Comparison of ENCODE assay signal across 7 mouse cellular contexts in the genomic region with DNA sequence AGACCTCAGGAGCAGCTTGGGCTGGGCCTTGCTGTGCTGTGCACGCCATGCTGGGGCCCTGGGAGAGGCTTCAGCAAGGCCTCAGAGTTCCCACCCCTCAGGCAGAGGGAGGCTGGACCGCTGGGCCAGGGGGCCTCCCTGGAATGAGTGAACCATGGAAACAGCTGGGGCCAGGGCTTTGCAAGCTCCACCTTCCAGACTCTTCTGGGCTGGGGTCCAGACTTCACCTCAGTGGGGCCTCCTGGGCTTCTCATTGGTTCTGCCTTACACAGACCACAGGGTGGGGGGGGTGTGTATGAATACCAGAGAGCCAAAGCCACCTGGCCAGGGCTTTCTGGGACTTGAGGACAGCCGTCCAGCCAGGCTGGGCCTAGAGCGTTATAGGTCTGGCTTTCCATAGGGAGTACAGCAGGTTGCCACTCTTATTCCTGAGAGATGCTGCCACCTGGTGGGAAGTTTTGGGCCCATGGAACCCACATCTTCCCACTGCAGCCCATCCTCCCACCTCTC. TPM values are rescaled to one million over a fixed set of nuclear protein-coding genes. Genes with fewer than 3 reads are reported as not detected.
DNase-seq lines count a peak whose midpoint lies in the region; ATAC-seq lines count a peak whose summit lies in the region.

No protein-coding gene starts in this region.

- DNase-seq in urinary bladder, postnatal 14 days (ENCODE audit: low spot score) = peak; percentile 57
- no peak for DNase-seq in urinary bladder, adult 2 months (ENCODE audit: low spot score)
- peak; percentile 38 for DNase-seq in neural tube, embryonic 10.5 days (ENCODE audit: extremely low spot score, low spot score)
- DNase-seq in cerebellum, postnatal 4 days (ENCODE audit: low spot score in 2 of 2) = no peak

- H3K4me1 ChIP-seq in embryonic facial prominence, embryonic 12.5 days = peaks cover 8% of the 10 kb centered on the region; the same call in 1 of the 2 replicates
- H3K4me1 ChIP-seq in hindbrain, embryonic 13.5 days (replicated peaks) = 0 out of 2 replicates have a peak, but pooled peaks cover 4% of the 10 kb centered on the region
- H3K4me1 ChIP-seq in limb, embryonic 13.5 days = peaks cover 41% of the 10 kb centered on the region

- no peaks in the 10 kb centered on the region for H3K9me3 ChIP-seq in embryonic facial prominence, embryonic 12.5 days
- H3K9me3 ChIP-seq in hindbrain, embryonic 13.5 days = no peaks in the 10 kb centered on the region
- no peaks in the 10 kb centered on the region for H3K9me3 ChIP-seq in limb, embryonic 13.5 days

- H3K4me3 ChIP-seq in embryonic facial prominence, embryonic 12.5 days = no peak overlapping the region
- H3K4me3 ChIP-seq in hindbrain, embryonic 13.5 days = no peak overlapping the region
- H3K4me3 ChIP-seq in limb, embryonic 13.5 days = peak overlapping the region; percentile 40

- ATAC-seq in embryonic facial prominence, embryonic 12.5 days (ENCODE audit: insufficient number of reproducible peaks, insufficient read depth, low FRiP score, low TSS enrichment) = peak; percentile 87
- peak; percentile 78 for ATAC-seq in hindbrain, embryonic 13.5 days (ENCODE audit: low FRiP score)
- ATAC-seq in limb, embryonic 13.5 days (ENCODE audit: low FRiP score, low read depth) = peak; percentile 96

- H3K27ac ChIP-seq in embryonic facial prominence, embryonic 12.5 days = peak overlapping the region; percentile 62
- H3K27ac ChIP-seq in hindbrain, embryonic 13.5 days = 0 out of 2 replicates have a peak overlapping the region, but pooled peaks have one; percentile 6
- peak overlapping the region; percentile 98 for H3K27ac ChIP-seq in limb, embryonic 13.5 days

- H3K9ac ChIP-seq in embryonic facial prominence, embryonic 12.5 days = no peak overlapping the region
- H3K9ac ChIP-seq in hindbrain, embryonic 13.5 days = no peak overlapping the region
- H3K9ac ChIP-seq in limb, embryonic 13.5 days = peak overlapping the region; percentile 71

- peak overlapping the region; percentile 12; the same call in 1 of the 2 replicates for H3K4me2 ChIP-seq in embryonic facial prominence, embryonic 12.5 days (replicated peaks)
- H3K4me2 ChIP-seq in hindbrain, embryonic 13.5 days = no peak overlapping the region
- peak overlapping the region; percentile 70 for H3K4me2 ChIP-seq in limb, embryonic 13.5 days (replicated peaks)

- H3K27me3 ChIP-seq in embryonic facial prominence, embryonic 12.5 days = no peaks in the 10 kb centered on the region
- peaks cover 9% of the 10 kb centered on the region; the same call in 1 of the 2 replicates for H3K27me3 ChIP-seq in hindbrain, embryonic 13.5 days
- H3K27me3 ChIP-seq in limb, embryonic 13.5 days = no peaks in the 10 kb centered on the region

- 31% methylated on average over 4 of the region's 4 CpGs for WGBS in embryonic facial prominence, embryonic 12.5 days
- 37% methylated on average over 4 of the region's 4 CpGs for WGBS in hindbrain, embryonic 13.5 days
- 15% methylated on average over 4 of the region's 4 CpGs for WGBS in limb, embryonic 13.5 days

- H3K36me3 ChIP-seq in embryonic facial prominence, embryonic 12.5 days = no peaks in the 10 kb centered on the region
- H3K36me3 ChIP-seq in hindbrain, embryonic 13.5 days = no peaks in the 10 kb centered on the region
- H3K36me3 ChIP-seq in limb, embryonic 13.5 days = peaks cover 14% of the 10 kb centered on the region

RNA-seq across cellular contexts. Expression of a gene that starts 7.3 kb away (rescaled TPM):
- 0.21 and 0.29 TPM in 2 replicates for polyA plus RNA-seq in urinary bladder, adult 2 months (2012; rRNA removed)
- 5.2 and 6.2 TPM in 2 replicates for polyA plus RNA-seq in embryonic facial prominence, embryonic 12.5 days (2016; fragmentation: Nextera tagmentation; extraction: Ambion mirVana)
- 1.4 and 1.9 TPM in 2 replicates for polyA plus RNA-seq in hindbrain, embryonic 13.5 days (2015; fragmentation: Nextera tagmentation; extraction: Ambion mirVana)
- 20.9 and 22.1 TPM in 2 replicates for polyA plus RNA-seq in limb, embryonic 13.5 days (2015; fragmentation: Nextera tagmentation; extraction: Ambion mirVana)

RNA-seq across cellular contexts. Expression of a gene that starts 18.1 kb away (rescaled TPM):
- polyA plus RNA-seq in urinary bladder, adult 2 months (2012; rRNA removed) = 44.7 and 57.5 TPM in 2 replicates
- polyA plus RNA-seq in embryonic facial prominence, embryonic 12.5 days (2016; fragmentation: Nextera tagmentation; extraction: Ambion mirVana) = 106 and 107 TPM in 2 replicates
- polyA plus RNA-seq in hindbrain, embryonic 13.5 days (2015; fragmentation: Nextera tagmentation; extraction: Ambion mirVana) = 90.8 and 99.3 TPM in 2 replicates
- polyA plus RNA-seq in limb, embryonic 13.5 days (2015; fragmentation: Nextera tagmentation; extraction: Ambion mirVana) = 112 and 115 TPM in 2 replicates

RNA-seq across cellular contexts. Expression of a gene that starts 19.0 kb away (rescaled TPM):
- polyA plus RNA-seq in urinary bladder, adult 2 months (2012; rRNA removed) = 1.0 and 1.5 TPM in 2 replicates
- polyA plus RNA-seq in embryonic facial prominence, embryonic 12.5 days (2016; fragmentation: Nextera tagmentation; extraction: Ambion mirVana) = 0.73 and 2.0 TPM in 2 replicates
- polyA plus RNA-seq in hindbrain, embryonic 13.5 days (2015; fragmentation: Nextera tagmentation; extraction: Ambion mirVana) = 1.3 and 1.7 TPM in 2 replicates
- polyA plus RNA-seq in limb, embryonic 13.5 days (2015; fragmentation: Nextera tagmentation; extraction: Ambion mirVana) = 0.61 and 0.87 TPM in 2 replicates

RNA-seq across cellular contexts. Expression of a gene that starts 34.6 kb away (rescaled TPM):
- polyA plus RNA-seq in urinary bladder, adult 2 months (2012; rRNA removed) = 591 and 684 TPM in 2 replicates
- 318 and 332 TPM in 2 replicates for polyA plus RNA-seq in embryonic facial prominence, embryonic 12.5 days (2016; fragmentation: Nextera tagmentation; extraction: Ambion mirVana)
- polyA plus RNA-seq in hindbrain, embryonic 13.5 days (2015; fragmentation: Nextera tagmentation; extraction: Ambion mirVana) = 322 and 332 TPM in 2 replicates
- 532 and 537 TPM in 2 replicates for polyA plus RNA-seq in limb, embryonic 13.5 days (2015; fragmentation: Nextera tagmentation; extraction: Ambion mirVana)

Comparison
In these comparisons a context has a peak if more than half of its experiments do, and no peak if none do; other contexts are left out.
1. DNase-seq: peak in urinary bladder, postnatal 14 days (single experiment) and neural tube, embryonic 10.5 days (single experiment); none in urinary bladder, adult 2 months (single experiment) and cerebellum, postnatal 4 days (0 of 2).
2. H3K27ac ChIP-seq: peak in every context shown above with its lines; median percentile 98 in limb, embryonic 13.5 days; 62 in embryonic facial prominence, embryonic 12.5 days; 6 in hindbrain, embryonic 13.5 days.
3. Peak in every context shown above with its lines, with median percentiles within 50 percentile points of each other: ATAC-seq.